Mouse (Mus musculus): ENCODE measurements around the gene Prmt3.
A peak's percentile ranks its signal among the peaks of the same experiment; 100 is the strongest.

Gene Prmt3

DNA sequence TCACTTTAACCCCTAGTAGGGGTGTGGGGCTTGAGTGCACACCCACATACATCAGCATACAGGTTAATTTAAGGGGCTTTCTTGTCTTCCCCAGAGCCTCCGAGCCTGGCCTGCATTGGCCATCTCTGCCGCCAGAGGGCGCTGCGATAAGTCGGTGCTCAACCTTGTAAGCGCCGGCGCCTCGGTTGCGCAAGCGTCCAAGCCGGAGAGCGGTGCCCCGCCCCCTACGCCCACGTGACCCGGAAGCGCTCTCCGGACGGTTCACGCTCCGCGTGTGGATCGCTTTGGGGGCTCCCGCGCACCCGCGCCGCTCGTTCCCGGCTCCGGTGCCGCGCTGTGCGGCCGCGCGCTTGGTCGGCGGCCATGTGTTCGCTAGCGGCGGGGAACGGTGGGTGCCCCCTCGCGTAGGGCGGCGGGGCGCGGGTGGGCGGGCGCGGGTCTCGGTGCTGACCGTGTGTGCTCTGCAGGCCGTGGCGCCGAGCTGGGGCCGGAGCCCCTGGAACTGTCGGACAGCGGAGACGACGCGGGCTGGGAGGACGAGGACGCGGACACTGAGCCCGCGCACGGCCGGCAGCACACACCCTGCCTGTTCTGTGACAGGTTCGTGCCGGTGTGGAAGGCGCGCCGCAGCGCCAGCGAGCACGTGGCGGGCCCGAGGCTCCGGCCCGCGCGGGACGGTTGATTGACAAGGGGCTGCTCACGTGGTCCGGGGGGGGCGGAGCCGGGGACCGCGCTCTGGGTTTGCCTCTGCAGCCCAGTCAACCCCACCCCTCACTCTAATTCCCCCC is at the start of gene Prmt3:
Prmt3 (plus strand) TSS at position 233 of the 788 bp plus-strand sequence.
- DNase-seq (ENCODE audit: low spot score), result peak; percentile 100

DNA sequence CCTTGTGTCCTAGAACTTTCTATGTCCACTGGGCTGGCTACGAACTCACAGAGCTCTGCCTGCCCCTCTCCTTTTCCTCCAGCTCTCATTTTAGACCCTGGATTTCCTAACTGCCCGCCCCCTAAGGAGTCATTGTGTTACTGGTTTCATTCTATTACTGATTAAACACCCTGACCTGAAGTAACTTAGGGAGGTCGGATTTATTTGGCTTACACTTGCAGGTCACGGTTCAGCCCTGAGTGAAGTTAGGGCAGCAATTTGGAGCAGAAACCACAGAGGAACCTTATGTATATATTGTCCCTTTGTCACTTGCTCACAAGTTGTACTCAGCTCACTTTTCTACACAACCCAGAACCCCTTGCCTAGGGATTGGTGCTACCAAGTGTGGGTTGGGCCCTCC is 43.8 kb upstream of the Prmt3 start:
- no peak for DNase-seq (ENCODE audit: low spot score)

DNA sequence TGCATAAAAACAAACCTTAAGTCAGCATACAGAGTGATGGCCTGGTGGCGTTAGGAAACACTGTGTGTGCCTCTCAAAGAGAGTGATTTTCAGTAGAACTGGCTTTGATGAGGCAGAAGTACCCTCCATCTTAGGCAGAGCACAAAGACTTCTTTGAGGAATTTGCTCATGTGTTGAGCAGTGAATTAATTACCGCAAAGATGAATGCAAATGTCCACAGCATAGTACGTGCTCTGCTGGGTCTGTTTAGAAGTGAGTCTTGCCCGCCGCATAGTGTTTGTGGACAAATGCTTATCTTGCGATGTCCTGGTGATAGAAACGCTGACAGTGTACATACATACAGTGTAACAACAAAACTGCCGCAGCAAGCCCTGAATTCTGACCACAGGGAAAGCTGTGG is 38.7 kb upstream of the Prmt3 start:
- DNase-seq (ENCODE audit: low spot score), result no peak

DNA sequence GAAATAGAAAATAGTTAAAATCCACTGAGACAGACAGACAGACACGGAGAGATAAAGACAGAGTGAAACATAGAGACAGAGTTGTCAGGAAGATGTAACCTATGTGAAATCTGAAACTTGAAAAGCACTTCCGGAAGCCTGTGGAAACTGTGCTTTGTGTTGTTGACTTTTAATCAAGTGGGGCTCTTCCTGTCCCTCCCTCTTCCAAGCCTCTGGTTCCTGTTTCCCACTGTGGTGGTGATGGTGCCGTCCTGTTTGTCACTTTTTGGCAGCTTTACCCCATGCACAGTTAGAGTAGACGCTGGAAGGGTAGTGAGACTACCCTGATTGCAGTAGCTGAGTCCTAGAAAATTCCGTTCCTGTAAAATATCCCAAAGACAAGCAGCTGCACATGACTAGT is 36.7 kb upstream of the Prmt3 start:
- DNase-seq (ENCODE audit: low spot score), result no peak

DNA sequence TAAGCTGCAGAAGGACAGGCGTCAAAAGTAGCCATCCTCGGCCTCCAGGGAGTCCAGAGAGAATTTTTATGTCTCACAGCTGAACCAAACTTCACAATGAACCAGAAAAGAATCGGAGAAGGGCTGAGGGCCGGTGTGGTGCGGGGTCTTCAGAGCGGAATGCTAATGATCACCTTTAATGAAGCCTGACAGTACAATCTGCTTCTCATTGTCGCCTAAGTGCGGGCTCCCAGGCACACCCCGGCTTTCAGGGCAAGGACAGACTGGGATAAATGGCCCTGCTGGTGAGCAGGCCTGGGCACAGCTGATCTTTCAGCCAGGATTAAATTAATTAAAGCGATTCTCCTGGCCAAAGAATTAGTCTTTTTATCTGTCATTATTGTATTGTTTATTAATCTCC is 36.2 kb upstream of the Prmt3 start:
- no peak for DNase-seq (ENCODE audit: low spot score)

DNA sequence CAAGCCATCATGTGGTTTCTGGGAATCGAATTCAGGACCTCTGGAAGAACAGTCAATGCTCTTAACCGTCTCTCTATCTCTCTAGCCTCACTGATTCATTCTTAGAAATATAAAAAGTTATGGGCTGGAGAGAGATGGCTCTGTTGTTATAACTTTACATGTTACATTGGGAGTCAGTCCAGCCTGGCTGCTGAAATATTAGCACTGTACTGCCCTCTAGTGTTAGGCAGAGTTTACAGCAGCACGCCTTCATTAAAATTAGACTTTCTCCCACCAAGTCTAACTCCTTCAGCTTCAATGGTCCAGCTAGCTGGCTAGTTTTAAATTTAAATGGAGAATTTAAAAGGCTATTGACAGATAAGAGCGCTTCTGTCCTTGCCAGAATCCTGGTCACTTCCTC is 27.0 kb upstream of the Prmt3 start:
- DNase-seq (ENCODE audit: low spot score), result peak; percentile 47

DNA sequence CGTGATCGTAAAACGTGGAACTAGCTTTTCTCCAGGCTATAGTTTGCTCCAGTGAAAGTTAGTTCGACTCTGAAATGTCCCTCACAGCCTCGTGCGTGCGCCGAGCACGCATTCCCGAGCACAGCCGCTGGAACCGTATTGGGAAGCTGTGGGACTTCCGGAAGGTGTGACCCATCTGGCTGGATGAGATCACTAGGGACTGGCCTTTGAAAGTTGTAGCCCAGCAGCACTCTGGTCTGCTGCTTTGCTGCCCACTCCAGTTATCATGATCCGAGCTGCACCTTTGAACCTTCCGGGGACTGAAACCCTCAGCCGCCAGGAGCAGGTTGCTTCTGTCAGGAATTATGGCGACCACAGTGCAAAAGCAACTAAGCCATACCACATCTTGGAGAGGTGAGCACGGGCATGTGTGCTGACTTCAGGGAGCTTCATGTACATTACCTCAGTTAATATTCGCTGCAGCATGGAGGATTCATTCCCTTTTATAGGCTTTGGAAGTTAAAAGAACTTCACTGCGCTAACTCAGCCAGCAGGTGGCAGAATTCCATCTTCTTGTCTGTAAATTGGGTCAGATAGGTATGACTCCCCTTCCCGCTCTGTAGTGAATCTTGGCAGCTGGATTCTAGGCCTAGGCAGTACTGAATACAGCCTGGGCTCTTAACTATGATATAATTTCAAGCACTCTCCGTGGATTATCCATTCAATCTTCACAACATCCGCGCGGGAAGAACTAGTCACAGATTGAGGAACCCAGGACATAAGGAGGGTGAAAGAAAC is 25.2 kb upstream of the Prmt3 start:
- DNase-seq (ENCODE audit: low spot score), result peak; percentile 63

DNA sequence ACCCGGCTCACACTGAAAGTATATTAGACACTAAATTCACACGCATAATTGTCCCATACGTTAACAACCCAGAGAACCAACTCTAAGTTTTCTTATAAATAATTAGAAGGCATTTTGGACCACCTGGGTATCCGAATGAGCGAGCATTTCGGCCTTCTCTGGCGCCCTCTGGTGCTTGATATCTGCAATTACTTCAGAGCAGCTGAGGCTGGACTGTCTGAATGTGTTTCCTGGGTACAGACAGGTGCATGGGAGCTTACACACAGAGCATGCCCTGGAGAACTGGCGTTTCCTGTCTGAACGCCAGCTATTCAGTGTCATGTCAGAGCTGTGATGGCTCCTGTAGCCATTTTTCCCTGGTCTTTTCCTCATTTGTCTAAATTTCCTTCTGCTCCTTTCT is 23.4 kb upstream of the Prmt3 start:
- peak; percentile 75 for DNase-seq (ENCODE audit: low spot score)

DNA sequence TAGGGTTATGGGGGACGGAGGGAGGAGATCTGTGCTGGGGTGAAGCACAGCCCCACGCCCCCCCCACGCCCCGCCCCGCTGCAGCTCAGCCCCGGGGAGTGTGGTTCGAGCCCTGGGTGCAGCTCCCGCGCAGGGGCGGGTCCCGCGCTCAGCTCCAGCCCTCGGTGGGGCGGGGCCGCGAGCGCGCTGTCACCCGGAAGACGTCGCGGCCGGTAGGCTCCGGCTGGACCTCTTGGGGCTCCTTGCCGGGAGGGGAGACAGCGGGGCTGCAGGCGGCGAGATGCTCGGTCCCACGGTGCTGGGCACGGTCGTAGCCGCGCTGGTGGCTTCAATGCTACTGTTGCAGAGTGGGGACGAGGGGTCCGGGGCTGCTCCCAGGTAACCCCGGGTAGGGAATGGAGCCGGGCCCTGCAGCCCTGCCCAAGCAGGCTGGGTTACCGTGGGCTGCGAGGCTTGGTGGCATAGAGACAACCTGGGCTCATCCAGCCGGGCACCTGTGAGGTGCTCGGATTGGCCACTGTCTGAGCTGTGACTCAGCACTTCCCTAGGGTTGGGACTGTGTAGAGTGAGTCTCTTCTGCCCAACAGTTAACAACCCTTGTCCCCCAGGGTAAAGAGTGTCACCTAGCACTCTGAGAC is 19.1 kb upstream of the Prmt3 start, which contains the start of gene Htatip2:
Htatip2 (plus strand) TSS at position 182 of the 638 bp plus-strand sequence.
- DNase-seq (ENCODE audit: low spot score), result peak; percentile 58

DNA sequence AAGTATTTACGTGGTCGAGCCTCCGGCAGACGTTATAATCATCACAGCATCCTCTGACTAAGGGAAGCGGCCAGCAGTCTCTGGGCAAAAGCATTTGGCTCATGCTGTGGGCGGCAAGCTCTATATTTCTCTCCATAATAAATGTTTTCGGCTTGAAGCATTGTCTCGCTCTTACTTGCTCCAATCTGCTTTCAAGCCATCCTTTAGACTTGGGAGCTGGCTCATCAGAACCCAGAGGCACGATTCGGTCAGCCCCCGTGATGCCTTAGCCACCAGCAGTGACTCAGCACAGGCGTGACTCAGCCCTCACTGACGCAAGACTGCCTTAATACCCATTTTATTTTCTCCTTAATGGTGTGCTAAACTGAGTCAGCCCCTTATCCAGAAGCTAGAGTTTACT is 15.5 kb upstream of the Prmt3 start:
- DNase-seq (ENCODE audit: low spot score), result no peak

DNA sequence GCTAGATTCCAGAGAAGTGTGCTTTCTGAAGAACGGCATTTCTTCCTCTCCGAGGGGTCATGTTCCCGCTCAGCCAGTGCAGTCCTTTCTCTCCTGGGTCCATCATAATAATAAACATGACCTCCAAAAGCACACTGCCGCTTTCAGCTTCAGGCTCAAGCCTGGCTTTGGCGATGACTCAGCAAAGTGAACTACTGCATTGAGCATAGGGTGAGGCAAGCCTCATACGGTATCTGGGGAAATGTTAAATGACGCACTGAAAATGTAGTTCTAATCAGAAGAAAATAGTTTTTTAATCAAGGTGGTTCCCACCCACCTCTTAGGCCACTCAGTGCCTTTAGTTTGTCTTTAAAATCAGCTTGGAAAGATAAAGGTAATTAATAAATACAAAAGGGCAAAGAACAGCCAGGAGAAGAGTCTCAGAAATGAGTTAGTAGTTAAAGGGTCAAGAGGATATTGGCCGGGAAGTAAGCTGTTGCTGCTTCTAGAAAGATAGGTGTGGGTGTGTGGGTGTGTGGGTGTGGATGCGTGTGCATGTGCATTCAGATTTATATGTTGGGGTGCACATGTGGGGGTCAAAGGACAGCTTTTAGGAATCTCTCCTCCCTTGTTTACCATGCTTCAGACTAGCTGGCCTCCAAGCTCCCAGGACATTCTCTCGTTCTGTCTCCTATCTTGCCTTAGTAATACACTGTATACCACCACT is 14.0 kb upstream of the Prmt3 start:
- DNase-seq (ENCODE audit: low spot score), result no peak

DNA sequence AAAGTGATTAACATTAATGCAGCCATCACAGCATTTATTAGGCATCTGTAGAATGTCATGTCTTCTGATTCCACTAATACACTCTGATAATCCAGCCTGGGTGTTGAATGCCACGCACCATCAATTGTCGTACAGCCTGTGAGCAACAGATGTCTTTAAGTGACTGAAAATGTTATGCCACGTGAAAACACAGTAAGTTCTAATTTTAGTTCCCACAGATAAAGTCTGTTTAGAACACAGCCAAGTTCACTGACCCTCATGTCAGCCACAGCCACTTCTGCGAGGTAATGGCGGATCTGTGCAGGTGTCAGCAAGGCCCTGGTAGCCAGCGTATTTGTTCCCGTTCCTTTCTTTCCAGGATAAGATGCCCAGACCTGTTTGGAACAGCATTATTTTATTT is 12.0 kb upstream of the Prmt3 start:
- no peak for DNase-seq (ENCODE audit: low spot score)

DNA sequence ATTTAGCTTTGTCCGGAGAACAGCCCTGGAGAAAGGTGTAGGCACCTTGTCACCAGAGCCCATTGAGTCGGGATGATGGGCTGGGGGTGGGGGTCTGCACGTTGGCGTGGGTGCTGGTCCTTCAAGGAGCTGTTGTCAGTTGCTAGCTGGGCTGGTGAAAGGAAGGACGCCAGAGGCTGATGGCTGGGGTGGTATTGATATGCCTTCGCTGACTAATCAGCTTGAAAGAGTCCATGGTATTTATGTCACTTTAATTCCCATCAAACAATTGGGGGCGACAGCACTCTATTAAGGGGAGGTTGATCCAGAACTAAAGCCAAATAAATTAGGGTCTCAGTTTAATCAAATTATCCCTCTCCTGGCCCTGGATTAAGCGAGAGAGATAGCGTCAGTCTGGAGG is 9.6 kb upstream of the Prmt3 start:
- DNase-seq (ENCODE audit: low spot score), result no peak

DNA sequence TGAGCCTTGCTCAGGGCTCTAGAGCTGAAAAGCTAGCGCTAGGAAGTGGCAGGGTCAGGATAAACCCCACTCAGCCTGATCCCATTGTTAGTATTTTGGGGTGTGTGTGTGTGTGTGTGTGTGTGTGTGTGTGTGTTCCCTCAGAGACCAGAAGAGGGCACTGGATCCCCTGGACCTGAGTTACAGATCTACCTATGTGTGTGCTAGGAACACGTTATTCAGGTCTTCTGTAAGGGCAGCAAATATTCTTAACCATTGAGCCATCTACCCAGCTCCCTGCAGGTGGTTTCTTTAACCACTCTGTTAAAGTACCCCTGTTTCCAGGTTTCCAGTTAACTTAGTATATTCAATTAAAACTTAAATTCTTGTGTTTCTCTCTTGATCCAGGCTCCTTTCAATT is 3.8 kb upstream of the Prmt3 start:
- DNase-seq (ENCODE audit: low spot score), result no peak

DNA sequence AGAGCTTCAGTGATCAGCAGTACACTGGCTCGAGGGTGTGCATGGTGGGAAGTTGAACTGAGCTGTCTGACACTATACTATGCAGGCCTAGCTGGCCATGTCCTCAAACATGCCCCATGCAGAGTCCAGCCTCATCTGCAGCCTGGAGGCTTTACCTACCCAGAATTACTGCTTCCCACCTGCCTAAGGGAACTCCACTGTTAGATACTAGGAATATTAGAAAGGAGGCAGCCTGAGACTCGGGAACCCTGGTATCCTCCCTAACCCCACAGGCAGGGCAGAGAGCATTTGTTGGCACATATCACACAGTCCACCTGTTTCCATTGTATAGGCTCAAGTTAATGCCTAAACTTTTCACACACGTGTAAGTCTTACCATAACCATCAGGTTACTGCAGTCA is 561 bp upstream of the Prmt3 start:
- no peak for DNase-seq (ENCODE audit: low spot score)

DNA sequence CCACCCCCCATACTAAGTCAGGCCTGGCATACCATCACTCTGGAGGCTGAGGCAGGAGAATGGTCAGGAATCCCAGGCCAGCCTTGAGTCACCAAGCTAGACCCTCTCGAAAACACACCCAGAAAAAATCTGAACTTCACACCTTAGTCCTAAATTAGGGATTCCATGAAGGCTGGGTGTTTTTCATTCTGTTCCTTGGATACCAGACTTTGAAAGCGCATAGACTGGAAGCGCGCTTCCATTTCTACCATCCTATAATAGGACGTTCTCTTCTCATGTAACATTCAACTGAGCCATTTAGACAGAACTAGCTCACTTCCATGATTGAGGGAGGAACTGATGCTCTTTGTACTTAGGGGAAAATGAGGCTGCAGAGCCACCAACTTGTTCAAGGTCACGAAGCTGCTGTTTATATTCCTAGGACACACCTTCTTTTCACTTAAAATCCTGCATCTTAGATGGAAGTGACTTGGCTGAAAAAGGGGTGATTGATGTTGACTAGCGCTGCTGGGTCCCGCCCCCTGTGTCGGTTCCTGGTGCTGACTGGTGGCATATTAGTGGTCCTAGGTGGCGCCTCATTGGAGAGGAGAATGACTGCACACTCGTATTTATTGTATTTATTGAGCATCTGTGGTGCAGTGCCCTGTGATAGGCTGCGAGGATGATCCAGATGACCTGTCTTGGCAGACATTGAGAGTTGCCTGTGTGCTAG is 914 bp downstream of the Prmt3 start:
- DNase-seq (ENCODE audit: low spot score), result no peak

DNA sequence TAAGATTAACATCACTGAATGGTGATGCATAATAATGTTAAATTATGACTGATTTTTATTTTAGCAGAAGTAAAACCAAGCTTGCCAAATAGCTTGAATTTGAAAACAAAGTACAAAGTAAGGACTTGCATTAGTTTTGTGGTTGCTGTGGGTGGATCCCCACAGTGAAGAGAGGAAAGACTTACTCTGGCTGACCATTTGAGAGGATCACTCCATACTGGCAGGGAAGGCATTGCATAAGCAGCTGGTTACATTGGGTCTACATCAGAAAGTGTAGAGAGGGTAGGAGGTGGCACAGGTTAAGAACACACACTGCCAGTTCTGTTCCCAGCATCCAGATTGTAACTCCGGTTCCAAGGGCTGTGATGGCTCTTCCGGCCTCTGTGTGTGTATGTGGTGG is 4.9 kb downstream of the Prmt3 start:
- no peak for DNase-seq (ENCODE audit: low spot score)

DNA sequence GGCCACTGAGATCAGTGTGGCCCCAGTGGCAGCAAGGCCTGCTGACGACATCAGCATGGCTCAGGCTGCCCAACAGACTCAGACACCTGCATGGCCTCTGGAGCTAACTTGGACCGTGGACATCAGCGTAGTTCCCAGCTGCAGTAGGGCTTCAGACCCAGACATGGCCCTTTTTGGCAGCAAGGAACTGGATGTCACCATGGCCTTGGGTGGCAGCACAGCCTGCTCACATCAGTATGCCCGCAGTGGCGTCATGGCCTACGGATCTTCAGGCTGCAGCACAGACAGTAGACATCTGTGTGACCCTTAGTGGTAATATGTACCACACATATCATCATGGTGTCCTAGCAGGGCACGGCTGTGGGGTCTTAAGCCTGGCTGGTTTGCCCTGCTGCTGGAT is 7.0 kb downstream of the Prmt3 start:
- DNase-seq (ENCODE audit: low spot score), result no peak

DNA sequence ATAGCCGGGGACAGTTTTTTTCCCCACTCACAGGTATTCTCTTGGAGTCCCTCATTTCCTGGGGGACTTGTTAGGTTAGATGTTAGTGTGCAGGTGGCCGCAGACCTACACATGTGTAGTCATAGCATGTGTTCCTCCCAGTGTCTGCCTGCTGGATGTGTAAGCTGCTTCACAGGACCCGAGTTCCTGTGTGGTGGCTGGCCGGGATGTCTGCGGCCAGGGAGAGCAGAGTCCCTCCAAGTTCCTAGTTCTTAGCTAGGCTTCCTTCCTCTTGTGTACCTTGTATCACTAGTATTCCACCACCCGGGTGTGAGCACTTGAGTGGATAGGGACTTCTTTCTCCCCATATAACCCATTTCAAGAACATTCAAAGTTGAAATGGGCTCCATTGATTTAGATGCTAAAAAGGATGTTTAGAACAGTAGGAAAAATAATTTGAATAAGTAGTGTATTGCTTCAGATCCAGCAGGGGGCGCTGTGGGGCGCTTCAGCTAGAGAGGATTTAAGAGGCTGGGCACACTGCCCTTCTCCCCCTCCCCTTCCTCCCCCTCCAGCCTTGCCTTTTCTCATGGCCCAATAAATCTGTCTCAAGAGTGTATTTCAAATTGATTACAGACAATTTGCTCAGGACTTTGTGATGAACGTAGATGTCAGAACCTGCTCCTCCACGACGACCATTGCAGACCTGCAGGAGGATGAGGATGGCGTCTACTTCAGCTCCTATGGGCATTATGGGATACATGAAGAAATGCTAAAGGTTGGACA is 8.7 kb downstream of the Prmt3 start:
- peak; percentile 77 for DNase-seq (ENCODE audit: low spot score)

DNA sequence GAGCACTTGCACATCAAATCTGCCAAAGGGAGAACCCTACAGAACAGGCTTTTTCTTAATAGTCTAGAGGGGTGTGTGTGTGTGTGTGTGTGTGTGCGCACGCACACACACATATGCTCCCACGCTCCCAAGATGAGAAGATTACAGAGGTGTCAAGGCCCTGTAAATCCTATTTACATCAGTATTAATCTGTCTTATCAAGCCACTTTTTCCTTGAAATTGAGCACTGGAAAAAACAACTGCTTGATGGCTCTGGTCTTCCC is 9.2 kb downstream of the Prmt3 start:
- DNase-seq (ENCODE audit: low spot score), result no peak

DNA sequence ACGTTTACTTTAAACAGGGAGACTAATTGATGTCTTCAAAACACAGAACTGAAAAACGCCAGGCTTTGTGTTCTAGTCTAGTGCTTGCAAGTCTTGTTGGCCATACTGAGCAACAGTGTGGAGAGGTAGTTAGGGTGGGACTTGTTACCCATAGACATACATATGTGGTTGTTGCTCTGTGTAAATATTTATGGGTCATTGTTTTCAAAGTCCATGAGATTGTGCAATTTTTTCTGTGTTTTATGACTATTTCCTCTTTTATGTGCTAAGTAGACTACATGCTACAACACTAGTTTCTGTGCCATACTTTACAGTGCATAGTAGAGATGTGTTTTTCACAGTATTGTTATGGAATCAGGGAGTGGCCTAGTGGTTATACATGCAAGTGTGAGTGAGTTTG is 16.2 kb downstream of the Prmt3 start:
- DNase-seq (ENCODE audit: low spot score), result no peak
